Mouse (Mus musculus): ENCODE results near the gene Rnf220. TPM values are rescaled to one million over a fixed set of nuclear protein-coding genes. Genes with fewer than 3 reads are reported as not detected.
A peak's percentile ranks its signal among the peaks of the same experiment; 100 is the strongest.
"Not testable (repeated sequence)": the region's sequence is repeated elsewhere in the genome, so short reads cannot be mapped to it uniquely, and the experiment has no call there.

The Rnf220 gene
- polyA plus RNA-seq, 1 experiment from 2014 or later: 98.2 TPM

GRCm38 (mm10) chr4:117274720-117275119, 222.1 kb downstream of the Rnf220 start:
- peaks cover 71% of the 10 kb centered on the region for H3K27me3 ChIP-seq (ENCODE audit: poor library complexity, severe bottlenecking)
- no peak for DNase-seq (ENCODE audit: extremely low spot score, low spot score)
- WGBS: 97% methylated on average over 4 of the region's 4 CpGs
- peaks cover 24% of the 10 kb centered on the region for H3K9me3 ChIP-seq
- H3K4me1 ChIP-seq: peaks cover 54% of the 10 kb centered on the region
- H3K36me3 ChIP-seq (replicated peaks): peaks cover 88% of the 10 kb centered on the region
- H3K4me3 ChIP-seq: no peak overlapping the region
- H3K27ac ChIP-seq: no peak overlapping the region

GRCm38 (mm10) chr4:117272459-117272858, 224.4 kb downstream of the Rnf220 start:
- peak overlapping the region; percentile 72 for H3K27ac ChIP-seq
- H3K4me1 ChIP-seq: peaks cover 33% of the 10 kb centered on the region
- peak overlapping the region; percentile 14 for H3K4me3 ChIP-seq
- peaks cover 24% of the 10 kb centered on the region for H3K9me3 ChIP-seq
- DNase-seq (ENCODE audit: extremely low spot score, low spot score): peak; percentile 62
- peaks cover 71% of the 10 kb centered on the region for H3K27me3 ChIP-seq (ENCODE audit: poor library complexity, severe bottlenecking)
- 9% methylated on average over 12 of the region's 12 CpGs for WGBS
- H3K36me3 ChIP-seq (replicated peaks): peaks cover 66% of the 10 kb centered on the region

DNA sequence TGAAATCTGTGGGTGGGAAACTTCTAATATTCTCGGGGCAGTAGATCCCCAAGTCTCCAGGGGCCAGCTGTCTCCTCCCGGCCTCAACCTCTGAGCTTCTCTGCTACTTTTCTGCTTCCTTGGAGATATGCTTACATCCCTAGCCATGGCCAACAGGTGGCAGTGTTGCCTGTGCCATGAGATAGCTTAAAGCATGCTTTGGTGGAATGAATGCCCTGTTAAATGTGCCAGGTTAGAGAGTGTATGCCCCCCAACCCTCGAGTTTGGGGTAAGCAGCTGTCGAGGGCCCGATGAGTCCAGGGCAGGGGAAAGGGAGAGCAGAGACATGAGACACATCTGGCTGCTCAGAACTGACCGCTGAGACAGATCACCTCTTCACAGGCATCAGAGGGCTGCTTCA, 226.6 kb downstream of the Rnf220 start:
- Histone ChIP-seq H3K27me3 (ENCODE audit: poor library complexity, severe bottlenecking) (peaks cover 60% of the 10 kb centered on the region), H3K4me1 (peaks cover 43% of the 10 kb centered on the region)
- WGBS: 15% methylated on average over 6 of the region's 6 CpGs

GRCm38 (mm10) chr4:117267831-117268437, 228.9 kb downstream of the Rnf220 start:
- H3K9me3 ChIP-seq: no peaks in the 10 kb centered on the region
- no peak for DNase-seq (ENCODE audit: extremely low spot score, low spot score)
- peaks cover 21% of the 10 kb centered on the region for H3K36me3 ChIP-seq (replicated peaks)
- peaks cover 58% of the 10 kb centered on the region for H3K27me3 ChIP-seq (ENCODE audit: poor library complexity, severe bottlenecking)
- H3K27ac ChIP-seq: 0 out of 2 replicates have a peak overlapping the region, but pooled peaks have one; percentile 35
- H3K4me1 ChIP-seq: peaks cover 40% of the 10 kb centered on the region
- H3K4me3 ChIP-seq: no peak overlapping the region
- 88% methylated on average over 25 of the region's 25 CpGs for WGBS

More for the DNA sequence above, 226.6 kb downstream of the Rnf220 start:
- peak overlapping the region; percentile 37; the same call in 1 of the 2 replicates for H3K27ac ChIP-seq
- peak; percentile 76 for DNase-seq (ENCODE audit: extremely low spot score, low spot score)
- peaks cover 15% of the 10 kb centered on the region for H3K9me3 ChIP-seq
- H3K36me3 ChIP-seq (replicated peaks): peaks cover 44% of the 10 kb centered on the region
- H3K4me3 ChIP-seq: no peak overlapping the region

GRCm38 (mm10) chr4:117267284-117267683, 229.6 kb downstream of the Rnf220 start:
- Histone ChIP-seq H3K9me3 (no peaks in the 10 kb centered on the region), H3K36me3 (replicated peaks) (peaks cover 14% of the 10 kb centered on the region), H3K27me3 (ENCODE audit: poor library complexity, severe bottlenecking) (peaks cover 53% of the 10 kb centered on the region), H3K27ac (no peak overlapping the region), H3K4me1 (peaks cover 40% of the 10 kb centered on the region), H3K4me3 (no peak overlapping the region)
- peak; percentile 80 for DNase-seq (ENCODE audit: extremely low spot score, low spot score)
- WGBS: 5% methylated on average over 2 of the region's 2 CpGs

- DNase-seq (ENCODE audit: extremely low spot score, low spot score): no peak
- no peak overlapping the region for H3K27ac ChIP-seq
- 73% methylated on average over 8 of the region's 8 CpGs for WGBS
Measured at GRCm38 (mm10) chr4:117262987-117263386, 233.9 kb downstream of the Rnf220 start.

GRCm38 (mm10) chr4:117262101-117262913, 234.5 kb downstream of the Rnf220 start:
- peaks cover 6% of the 10 kb centered on the region; the same call in 1 of the 2 replicates for H3K27me3 ChIP-seq (ENCODE audit: poor library complexity, severe bottlenecking)
- H3K36me3 ChIP-seq (replicated peaks): no peaks in the 10 kb centered on the region
- H3K9me3 ChIP-seq: no peaks in the 10 kb centered on the region
- no peak overlapping the region for H3K27ac ChIP-seq
- H3K4me1 ChIP-seq: peaks cover 20% of the 10 kb centered on the region
- WGBS: 80% methylated on average over 13 of the region's 13 CpGs
- DNase-seq (ENCODE audit: extremely low spot score, low spot score): no peak
- H3K4me3 ChIP-seq: no peak overlapping the region

More at GRCm38 (mm10) chr4:117262987-117263386, 233.9 kb downstream of the Rnf220 start:
- Histone ChIP-seq H3K4me3 (no peak overlapping the region), H3K9me3 (no peaks in the 10 kb centered on the region), H3K36me3 (replicated peaks) (no peaks in the 10 kb centered on the region), H3K27me3 (ENCODE audit: poor library complexity, severe bottlenecking) (peaks cover 13% of the 10 kb centered on the region), H3K4me1 (peaks cover 20% of the 10 kb centered on the region)

GRCm38 (mm10) chr4:117261222-117261621, 235.6 kb downstream of the Rnf220 start:
- no peaks in the 10 kb centered on the region for H3K36me3 ChIP-seq (replicated peaks)
- H3K4me1 ChIP-seq: peaks cover 10% of the 10 kb centered on the region
- 81% methylated on average over 2 of the region's 2 CpGs for WGBS
- no peak for DNase-seq (ENCODE audit: extremely low spot score, low spot score)
- no peak overlapping the region for H3K4me3 ChIP-seq
- H3K27ac ChIP-seq: no peak overlapping the region
- peaks cover 6% of the 10 kb centered on the region; the same call in 1 of the 2 replicates for H3K27me3 ChIP-seq (ENCODE audit: poor library complexity, severe bottlenecking)
- no peaks in the 10 kb centered on the region for H3K9me3 ChIP-seq

DNA sequence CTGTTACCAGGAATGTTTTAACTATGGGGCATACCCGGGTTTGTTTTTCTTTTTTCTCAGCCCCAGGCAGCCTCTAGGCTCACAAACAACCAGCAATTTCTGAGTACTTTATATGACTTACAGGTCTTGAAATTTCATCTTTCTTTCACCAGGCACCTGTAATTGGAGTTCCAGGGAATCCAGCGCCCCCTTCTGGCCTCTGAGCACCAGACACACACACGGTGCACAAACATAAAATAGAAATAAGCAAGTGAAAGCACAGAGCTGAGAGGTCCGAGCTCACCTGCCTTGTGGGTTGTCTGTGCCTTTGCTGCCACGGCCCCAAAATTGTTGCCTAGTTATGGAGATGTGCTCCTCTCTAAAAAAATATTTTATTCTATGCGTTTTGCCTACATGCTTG, 236.9 kb downstream of the Rnf220 start:
- not testable (repeated sequence) for H3K27ac ChIP-seq; H3K36me3 ChIP-seq (replicated peaks); H3K4me1 ChIP-seq; H3K4me3 ChIP-seq; H3K27me3 ChIP-seq (ENCODE audit: poor library complexity, severe bottlenecking); DNase-seq (ENCODE audit: extremely low spot score, low spot score); H3K9me3 ChIP-seq
- 70% methylated on average over 6 of the region's 6 CpGs for WGBS

- WGBS: 53% methylated on average over 6 of the region's 6 CpGs
- Histone ChIP-seq H3K4me3 (no peak overlapping the region), H3K27ac (no peak overlapping the region), H3K4me1 (peaks cover 38% of the 10 kb centered on the region), H3K36me3 (replicated peaks) (no peaks in the 10 kb centered on the region), H3K9me3 (no peaks in the 10 kb centered on the region), H3K27me3 (ENCODE audit: poor library complexity, severe bottlenecking) (peaks cover 16% of the 10 kb centered on the region; the same call in 1 of the 2 replicates)
- no peak for DNase-seq (ENCODE audit: extremely low spot score, low spot score)
Measured at GRCm38 (mm10) chr4:117254672-117255071, 242.2 kb downstream of the Rnf220 start.

DNA sequence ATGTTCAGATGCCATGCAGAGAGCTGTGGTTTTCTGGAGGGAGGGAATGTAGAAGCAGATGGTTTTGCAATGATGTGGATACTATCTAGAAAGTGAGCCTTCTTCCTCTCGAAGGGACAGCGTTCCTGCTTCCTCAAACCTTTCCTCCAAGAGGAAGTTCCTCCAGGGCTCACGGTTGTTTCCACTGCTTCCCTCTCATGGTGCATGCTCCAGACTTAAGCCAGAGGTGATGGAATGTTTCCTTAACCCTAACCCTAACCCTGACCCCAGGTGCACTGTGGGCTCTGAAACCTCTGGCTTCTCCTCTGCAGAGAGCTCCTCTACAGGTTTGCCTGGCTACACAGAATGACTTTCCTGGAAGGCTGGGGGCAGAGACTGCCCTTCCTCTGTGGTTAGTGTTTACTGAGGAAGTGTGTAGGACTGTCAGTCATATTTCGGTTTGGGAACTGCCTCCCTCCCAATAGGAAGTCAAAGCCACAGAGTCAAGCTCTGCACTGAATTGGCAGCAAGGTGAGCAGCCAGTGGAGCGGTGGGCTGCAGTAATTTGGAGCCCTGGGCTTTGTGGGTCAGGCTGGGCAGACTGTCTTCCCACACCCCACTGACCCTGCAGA, 242.7 kb downstream of the Rnf220 start:
- DNase-seq (ENCODE audit: extremely low spot score, low spot score): no peak
- peaks cover 38% of the 10 kb centered on the region for H3K4me1 ChIP-seq
- H3K4me3 ChIP-seq: no peak overlapping the region
- H3K36me3 ChIP-seq (replicated peaks): no peaks in the 10 kb centered on the region
- 63% methylated on average over 5 of the region's 5 CpGs for WGBS
- peaks cover 16% of the 10 kb centered on the region; the same call in 1 of the 2 replicates for H3K27me3 ChIP-seq (ENCODE audit: poor library complexity, severe bottlenecking)
- no peak overlapping the region for H3K27ac ChIP-seq
- no peaks in the 10 kb centered on the region for H3K9me3 ChIP-seq

DNA sequence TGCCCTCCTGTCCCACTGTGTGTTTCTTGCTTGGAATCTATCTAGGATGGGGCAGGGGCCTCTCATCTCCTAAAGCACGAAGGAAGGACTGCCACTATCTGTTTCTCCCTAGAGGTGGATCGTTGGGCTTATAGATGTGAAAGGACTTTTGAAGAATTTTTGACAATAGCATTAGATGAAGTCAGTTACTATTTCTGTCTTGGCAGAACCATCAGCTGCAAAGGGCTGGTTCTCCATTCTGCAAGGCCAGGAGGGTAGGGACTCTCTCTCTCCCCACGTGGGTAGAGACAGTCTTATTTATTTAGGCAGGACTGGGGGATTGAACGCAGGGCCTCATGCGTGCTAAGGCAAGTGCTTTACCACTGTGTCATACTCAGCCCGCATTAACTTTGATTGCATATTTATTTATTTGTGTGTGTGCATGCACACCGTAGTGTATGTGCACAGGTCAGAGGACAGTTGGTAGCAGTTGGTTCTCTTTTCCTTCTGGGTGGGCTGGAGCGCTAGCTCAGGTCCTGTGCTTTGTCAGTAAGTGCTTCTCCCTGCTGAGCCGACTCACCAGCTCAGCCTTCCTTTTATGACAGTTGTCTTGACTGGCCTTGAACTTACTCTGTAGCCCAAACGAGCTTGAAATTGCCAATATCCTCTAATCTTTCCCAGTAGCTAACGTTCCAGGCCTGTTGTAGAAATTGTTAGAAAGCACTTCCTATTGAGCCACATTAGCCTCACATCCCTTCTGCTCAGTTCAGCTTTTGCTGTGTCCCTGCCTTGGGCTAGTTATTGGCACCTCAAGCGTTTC, 243.4 kb downstream of the Rnf220 start:
- Histone ChIP-seq H3K36me3 (replicated peaks) (no peaks in the 10 kb centered on the region), H3K27ac (no peak overlapping the region), H3K27me3 (ENCODE audit: poor library complexity, severe bottlenecking) (peaks cover 16% of the 10 kb centered on the region; the same call in 1 of the 2 replicates), H3K4me1 (peaks cover 38% of the 10 kb centered on the region), H3K4me3 (no peak overlapping the region), H3K9me3 (no peaks in the 10 kb centered on the region)
- WGBS: 79% methylated on average over 12 of the region's 12 CpGs
- no peak for DNase-seq (ENCODE audit: extremely low spot score, low spot score)

Data from forebrain, embryonic 10.5 days (tissue).